Mouse (Mus musculus): ENCODE data around the gene Pick1.

DNA sequence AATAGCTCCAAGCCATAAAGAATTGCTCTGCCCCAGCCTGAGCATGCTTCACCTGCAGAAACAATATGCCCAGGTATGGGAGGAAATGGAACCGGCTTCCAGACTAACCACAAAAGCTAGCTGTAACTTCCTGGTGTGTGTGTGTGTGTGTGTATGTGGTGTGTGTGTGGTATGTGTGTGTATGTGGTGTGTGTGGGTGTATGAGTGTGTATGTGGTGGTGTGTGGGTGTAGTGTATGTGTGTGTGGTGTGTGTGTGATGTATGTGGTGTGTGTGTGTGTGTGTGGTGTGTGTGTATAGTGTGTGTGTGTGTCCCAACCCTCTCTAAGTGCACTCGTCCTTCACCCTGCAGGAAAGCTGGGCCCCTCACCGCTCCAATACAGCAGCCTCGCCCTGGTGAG lies 36.4 kb downstream of the Pick1 start:
- no peak for TF ChIP-seq CTCF (IDR thresholded peaks at IDR 0.05; ENCODE audit: control insufficient read depth, insufficient read depth, insufficient replicate concordance, low read depth, low read length)
- no peak for TF ChIP-seq POLR2A (IDR thresholded peaks at IDR 0.05; ENCODE audit: control insufficient read depth, low read depth, low read length)

Measured in testis, adult 2 months (tissue).